ENCODE assay signal across 9 mouse cellular contexts in genomic region chr5:134235111-134235510, GRCm38 (mm10). TPM values are rescaled to one million over a fixed set of nuclear protein-coding genes. Genes with fewer than 3 reads are reported as not detected.
DNase-seq lines count a peak whose midpoint lies in the region; ATAC-seq lines count a peak whose summit lies in the region.
"Had no signal": no experiment of that assay in that cellular context is flagged by ENCODE, and none has a peak within 500 bp of the region (broad histone marks: within the 10 kb centered on the region; RNA-seq: fewer than 3 reads in every experiment).

No protein-coding gene starts in this region.

- peak overlapping the region; percentile 67 for H3K9ac ChIP-seq in heart, embryonic 13.5 days
- H3K9ac ChIP-seq in embryonic facial prominence, embryonic 13.5 days = peak overlapping the region; percentile 51
- H3K9ac ChIP-seq: neural tube, embryonic 12.5 days had no signal

- ATAC-seq in heart, embryonic 13.5 days (ENCODE audit: extremely low read depth, insufficient number of reproducible peaks, low FRiP score, low TSS enrichment) = peak; percentile 2; the same call in 1 of the 2 replicates
- peak; percentile 23; the same call in 1 of the 2 replicates for ATAC-seq in embryonic facial prominence, embryonic 13.5 days (ENCODE audit: insufficient number of reproducible peaks, insufficient read depth, low FRiP score, low TSS enrichment, low read depth)

- WGBS in heart, embryonic 13.5 days = 22% methylated on average over 6 of the region's 6 CpGs
- 19% methylated on average over 6 of the region's 6 CpGs for WGBS in embryonic facial prominence, embryonic 13.5 days

- no peak overlapping the region for H3K4me2 ChIP-seq in heart, embryonic 13.5 days
- H3K4me2 ChIP-seq in embryonic facial prominence, embryonic 13.5 days = 0 out of 2 replicates have a peak overlapping the region, but pooled peaks have one; percentile 18
- H3K4me2 ChIP-seq: neural tube, embryonic 12.5 days had no signal

- intact Hi-C loops in heart, postnatal 25 days (cut with DNase I) = no loop called here

- H3K4me3 ChIP-seq in heart, embryonic 13.5 days = no peak overlapping the region
- no peak overlapping the region for H3K4me3 ChIP-seq in embryonic facial prominence, embryonic 13.5 days
- H3K4me3 ChIP-seq: neural tube, embryonic 12.5 days had no signal

- no peaks in the 10 kb centered on the region for H3K27me3 ChIP-seq in heart, embryonic 13.5 days (replicated peaks)
- H3K27me3 ChIP-seq in embryonic facial prominence, embryonic 13.5 days = no peaks in the 10 kb centered on the region
- H3K27me3 ChIP-seq: neural tube, embryonic 12.5 days had no signal

- H3K27ac ChIP-seq in heart, embryonic 13.5 days (replicated peaks) = peak overlapping the region; percentile 80
- peak overlapping the region; percentile 95 for H3K27ac ChIP-seq in embryonic facial prominence, embryonic 13.5 days
- H3K27ac ChIP-seq: neural tube, embryonic 12.5 days had no signal

- H3K9me3 ChIP-seq in heart, embryonic 13.5 days = no peaks in the 10 kb centered on the region
- H3K9me3 ChIP-seq in embryonic facial prominence, embryonic 13.5 days = no peaks in the 10 kb centered on the region
- H3K9me3 ChIP-seq: neural tube, embryonic 12.5 days had no signal

- peaks cover 48% of the 10 kb centered on the region for H3K4me1 ChIP-seq in heart, embryonic 13.5 days
- peaks cover 43% of the 10 kb centered on the region for H3K4me1 ChIP-seq in embryonic facial prominence, embryonic 13.5 days

- H3K36me3 ChIP-seq in heart, embryonic 13.5 days = peaks cover 47% of the 10 kb centered on the region
- peaks cover 46% of the 10 kb centered on the region for H3K36me3 ChIP-seq in embryonic facial prominence, embryonic 13.5 days

- DNase-seq in heart, postnatal 25 days (ENCODE audit: low spot score) = no peak
- peak; percentile 49 for DNase-seq in 416B (ENCODE audit: low read depth)
- peak; percentile 20 to 28 for DNase-seq in kidney, adult 8-10 months
- DNase-seq in lung, postnatal 10 days = peak; percentile 84
- DNase-seq in gastrocnemius, postnatal 4 days (ENCODE audit: low spot score in 2 of 2) = no peak
- DNase-seq in cerebellum, adult 11-12 months = no peak

RNA-seq across cellular contexts. Expression of gene Ncf1, which starts 5.7 kb away (rescaled TPM):
- 2.7 and 3.1 TPM in 2 replicates for polyA plus RNA-seq in heart, embryonic 13.5 days (2015; fragmentation: Nextera tagmentation; extraction: Ambion mirVana)
- total RNA-seq in heart, postnatal 25 days (2021) = 1 to 10 TPM; 5.0 to 5.3 TPM
- 4.4 and 5.2 TPM in 2 replicates for polyA plus RNA-seq in embryonic facial prominence, embryonic 13.5 days (2015; fragmentation: Nextera tagmentation; extraction: Ambion mirVana)
- 1 to 10 TPM; 6.4 to 7.7 TPM for total RNA-seq in gastrocnemius, postnatal 4 days (2021)

RNA-seq across cellular contexts. Expression of gene Gtf2ird2, which starts 51.3 kb away (rescaled TPM):
- polyA plus RNA-seq in heart, embryonic 13.5 days (2015; fragmentation: Nextera tagmentation; extraction: Ambion mirVana) = 5.8 and 6.3 TPM in 2 replicates
- total RNA-seq in heart, postnatal 25 days (2021) = 1 to 10 TPM; 4.0 to 5.1 TPM
- polyA plus RNA-seq in embryonic facial prominence, embryonic 13.5 days (2015; fragmentation: Nextera tagmentation; extraction: Ambion mirVana) = 12.6 and 13.0 TPM in 2 replicates
- total RNA-seq in gastrocnemius, postnatal 4 days (2021) = 10 to 100 TPM in 1 of 2 experiments, 1 to 10 TPM in 1; 9.8 to 10.3 TPM

RNA-seq across cellular contexts. Expression of gene Rcc1l, which starts 58.5 kb away (rescaled TPM):
- polyA plus RNA-seq in heart, embryonic 13.5 days (2015; fragmentation: Nextera tagmentation; extraction: Ambion mirVana) = 24.3 and 25.4 TPM in 2 replicates
- 10 to 100 TPM; 27.6 to 30.5 TPM for total RNA-seq in heart, postnatal 25 days (2021)
- 29.1 and 36.9 TPM in 2 replicates for polyA plus RNA-seq in embryonic facial prominence, embryonic 13.5 days (2015; fragmentation: Nextera tagmentation; extraction: Ambion mirVana)
- 10 to 100 TPM; 18.7 to 23.8 TPM for total RNA-seq in gastrocnemius, postnatal 4 days (2021)

Comparison
In these comparisons a context has a peak if more than half of its experiments do, and no peak if none do; other contexts are left out.
1. DNase-seq: peak in 416B (single experiment), kidney, adult 8-10 months (2 of 2) and lung, postnatal 10 days (single experiment); none in heart, postnatal 25 days (single experiment), gastrocnemius, postnatal 4 days (0 of 2) and cerebellum, adult 11-12 months (single experiment).